Mouse (Mus musculus) ES-E14 (cell line): ENCODE data around the gene Slc2a3. TPM values are rescaled to one million over a fixed set of nuclear protein-coding genes. Genes with fewer than 3 reads are reported as not detected.
A peak's percentile ranks its signal among the peaks of the same experiment; 100 is the strongest.

ENCODE experiments used
- DNase-seq: peaks from one replicate; pipeline ENCODE4 v3.0.0-alpha.2; 2013; ENCODE audit warnings: low read depth, low spot score
- H3K27ac ChIP-seq: 2 replicates; pipeline ENCODE4 v1.5.1; 2012; ENCODE audit warnings: low read depth, mild to moderate bottlenecking, low read length, moderate library complexity, mixed read lengths; ENCODE audit not compliant: poor library complexity, insufficient read depth, severe bottlenecking
- H3K36me3 ChIP-seq: 2 replicates; pipeline ENCODE4 v1.6.1; 2012; ENCODE audit warnings: mild to moderate bottlenecking, low read length, moderate library complexity, mixed read lengths; ENCODE audit not compliant: control insufficient read depth, poor library complexity, insufficient read depth, severe bottlenecking
- H3K4me1 ChIP-seq, 2 experiments: fragments of 150-350 bp in 1 of 2; sonication (generic) in 1 of 2; 2 replicates each; pipeline ENCODE4 v1.6.1; 2012; ENCODE audit warnings: low read length in 2 of 2, mild to moderate bottlenecking in 1 of 2, mixed read lengths in 1 of 2; ENCODE audit not compliant: control insufficient read depth in 2 of 2, insufficient read depth in 2 of 2, poor library complexity in 1 of 2
- H3K4me3 ChIP-seq, 2 experiments: fragments of 150-350 bp in 1 of 2; sonication (generic) in 1 of 2; 2 replicates each; pipeline ENCODE4 v1.5.1; 2012; ENCODE audit warnings: low read length in 2 of 2, low read depth in 1 of 2, mild to moderate bottlenecking in 1 of 2, mixed read lengths in 1 of 2; ENCODE audit not compliant: insufficient read depth in 1 of 2, poor library complexity in 1 of 2, severe bottlenecking in 1 of 2
- H3K9ac ChIP-seq: 2 replicates; pipeline ENCODE4 v1.6.1; 2012; ENCODE audit warnings: low read depth, mild to moderate bottlenecking, low read length, mixed read lengths; ENCODE audit not compliant: poor library complexity, insufficient read depth, severe bottlenecking
- H3K9me3 ChIP-seq: fragments of 150-350 bp; sonication (generic); 2 replicates; pipeline ENCODE4 v1.6.1; 2012; ENCODE audit warnings: low read depth, mild to moderate bottlenecking, low read length; ENCODE audit not compliant: control insufficient read depth, insufficient read depth
- CHD2 ChIP-seq: IDR thresholded peaks from 2 replicates; pipeline ENCODE4 v1.6.1; 2014; ENCODE audit warnings: mild to moderate bottlenecking, low read depth, low read length, inconsistent platforms
- HCFC1 ChIP-seq: IDR thresholded peaks from 2 replicates; pipeline ENCODE4 v1.6.1; 2012; ENCODE audit warnings: low read length, inconsistent platforms, borderline replicate concordance; ENCODE audit not compliant: insufficient read depth
- MAFK ChIP-seq: IDR thresholded peaks from 2 replicates; pipeline ENCODE4 v1.6.1; 2014; ENCODE audit warnings: mild to moderate bottlenecking, low read depth, low read length, inconsistent platforms; ENCODE audit not compliant: insufficient read depth
- ZC3H11A ChIP-seq: IDR thresholded peaks from 2 replicates; pipeline ENCODE4 v1.6.1; 2012; ENCODE audit warnings: low read depth, mild to moderate bottlenecking, inconsistent platforms, low read length, borderline replicate concordance
- ZNF384 ChIP-seq: IDR thresholded peaks from 2 replicates; pipeline ENCODE4 v1.6.1; 2012; ENCODE audit warnings: low read depth, low read length, inconsistent platforms
- in situ Hi-C, 2 experiments: fragments of 600-800 bp; cut with MboI; formaldehyde crosslinking; loops; one replicate each; pipeline ENCODE4 v1.15.1; 2025; ENCODE audit warnings: low sequenced_read_pairs in 2 of 2, inconsistent platforms in 1 of 2; ENCODE audit not compliant: unreplicated experiment in 2 of 2
- total RNA-seq: library from RNA; depleted of rRNA; stranded (reverse); fragments of 300-350 nt; gene quantifications from 2 replicates; pipeline ENCODE4 v1.2.3, GENCODE M21; 2012; rRNA removed

Gene Slc2a3
- total RNA-seq, result 890 and 1,987 TPM in 2 replicates

DNA sequence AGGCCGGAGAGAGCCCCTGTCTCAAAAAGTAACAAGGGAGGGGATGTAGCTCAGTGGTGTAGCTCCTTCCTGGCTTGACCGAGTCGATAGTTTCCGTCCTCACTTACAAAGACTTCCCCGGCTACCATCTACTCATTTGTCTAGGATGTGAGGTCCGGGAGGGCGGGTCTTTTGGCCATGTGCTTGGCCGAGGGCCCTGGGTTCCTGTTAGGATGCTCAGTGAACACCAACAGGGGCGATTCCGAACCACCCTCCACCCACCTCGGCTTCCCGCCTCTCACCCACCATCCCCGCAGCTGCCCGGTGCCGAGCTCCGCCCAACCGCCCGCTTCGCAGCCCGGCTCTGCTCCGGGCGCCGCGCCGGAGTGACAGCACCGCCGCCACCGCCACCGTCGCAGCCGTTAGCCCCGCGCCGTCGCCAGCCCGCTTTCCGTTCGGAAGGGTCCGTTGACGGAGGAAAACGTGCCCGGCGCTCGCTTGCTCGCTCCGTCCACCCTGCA lies at the start of gene Slc2a3:
Slc2a3 (minus strand) TSS at position 340 of the 500 bp plus-strand sequence.
- peak within 1 kb of the TSS; percentile 75 for H3K9ac ChIP-seq
- in situ Hi-C loops, result no loop called here
- no peaks in the 10 kb centered on the region for H3K36me3 ChIP-seq
- DNase-seq, result peak; percentile 57
- TF ChIP-seq MAFK (no peak), CHD2 (no peak; the same call in 1 of the 2 replicates), ZNF384 (no peak), ZC3H11A (no peak), HCFC1 (no peak)
- peaks cover 2 to 3% of the 10 kb centered on the region in 2 experiments; a peak in 2 of 4 replicates for H3K4me1 ChIP-seq
- H3K27ac ChIP-seq, result peak within 1 kb of the TSS; percentile 33; the same call in 1 of the 2 replicates
- no peaks in the 10 kb centered on the region for H3K9me3 ChIP-seq
- H3K4me3 ChIP-seq, result peak within 1 kb of the TSS; percentile 69 to 70

DNA sequence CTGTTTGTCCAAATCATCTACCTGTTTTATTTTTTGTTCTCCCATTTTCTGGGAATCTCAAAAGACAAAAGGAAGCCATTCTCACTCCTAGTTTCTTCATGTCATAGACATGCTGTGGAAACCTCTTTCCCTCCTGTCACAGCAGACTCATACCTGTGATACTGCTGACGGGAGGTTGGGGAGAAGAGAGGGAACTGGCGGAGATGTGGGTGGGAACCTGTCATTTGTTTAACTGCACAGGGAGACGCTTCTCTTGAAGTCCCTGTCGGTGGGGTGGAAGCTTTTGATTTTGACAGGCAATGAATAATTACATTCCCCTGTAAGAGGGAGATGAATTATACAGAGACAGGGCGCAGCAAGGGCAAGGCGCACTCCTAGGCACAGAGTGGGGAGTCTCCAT lies 42.3 kb upstream of the Slc2a3 start:
- no peak overlapping the region for H3K4me3 ChIP-seq
- no peaks in the 10 kb centered on the region for H3K9me3 ChIP-seq
- H3K4me1 ChIP-seq, result no peaks in the 10 kb centered on the region
- no peak for TF ChIP-seq CHD2
- no peak for TF ChIP-seq ZC3H11A
- no peak for TF ChIP-seq HCFC1
- no peak for TF ChIP-seq ZNF384
- TF ChIP-seq MAFK, result no peak
- peaks cover 2% of the 10 kb centered on the region; the same call in 1 of the 2 replicates for H3K36me3 ChIP-seq
- in situ Hi-C loops, result no loop called here
- DNase-seq, result no peak
- H3K27ac ChIP-seq, result no peak overlapping the region
- no peak overlapping the region for H3K9ac ChIP-seq

DNA sequence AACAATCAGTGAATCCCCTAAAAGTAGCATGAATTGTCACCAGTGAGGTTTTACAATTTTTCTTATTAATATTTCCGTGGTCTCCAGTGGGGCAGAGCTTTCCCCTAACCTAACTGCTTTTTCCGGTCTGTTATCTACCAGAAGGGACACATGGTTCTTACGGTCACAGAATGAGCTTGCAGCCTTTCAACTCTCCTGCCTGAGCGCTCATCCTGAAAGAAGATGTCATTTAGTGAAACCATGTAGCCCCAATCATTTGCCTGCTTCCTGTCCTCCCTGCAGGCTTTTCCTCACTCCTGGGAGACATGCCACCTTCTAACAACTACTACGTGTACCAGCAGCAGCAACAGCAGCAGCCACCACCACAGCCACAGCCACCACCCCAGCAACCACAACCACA lies 36.1 kb upstream of the Slc2a3 start:
- no peak for DNase-seq

DNA sequence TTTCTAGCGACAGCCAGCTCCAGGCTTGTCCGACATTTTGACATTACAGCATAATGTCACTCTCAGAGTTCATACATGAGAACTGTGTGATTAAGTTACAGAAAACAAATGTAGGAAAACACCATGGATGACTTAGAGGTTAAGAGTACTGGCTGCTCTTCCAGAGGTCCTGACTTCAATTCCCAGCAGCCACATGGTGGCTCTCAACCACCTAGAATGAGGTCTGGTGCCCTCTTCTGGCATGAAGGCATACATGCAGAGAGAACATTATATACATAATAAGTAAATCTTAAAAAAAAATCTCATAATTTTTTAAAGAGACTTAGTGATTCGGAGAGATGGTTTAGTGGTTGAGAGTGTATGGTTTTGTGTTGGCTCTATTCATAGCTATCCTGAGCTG lies 35.5 kb upstream of the Slc2a3 start:
- Histone ChIP-seq H3K27ac (no peak overlapping the region), H3K9me3 (no peaks in the 10 kb centered on the region), H3K9ac (no peak overlapping the region), H3K4me1 (peaks cover 0 to 5% of the 10 kb centered on the region in 2 experiments; a peak in 1 of 4 replicates), H3K4me3 (no peak overlapping the region), H3K36me3 (peaks cover 2% of the 10 kb centered on the region; the same call in 1 of the 2 replicates)
- TF ChIP-seq MAFK, result no peak
- TF ChIP-seq HCFC1, result no peak
- in situ Hi-C loops, result no loop called here
- DNase-seq, result no peak

More for the DNA sequence above, 36.1 kb upstream of the Slc2a3 start:
- no peak overlapping the region for H3K4me3 ChIP-seq
- peaks cover 0 to 3% of the 10 kb centered on the region in 2 experiments; a peak in 1 of 4 replicates for H3K4me1 ChIP-seq
- no peak overlapping the region for H3K27ac ChIP-seq
- in situ Hi-C loops, result no loop called here
- TF ChIP-seq CHD2 (no peak), HCFC1 (no peak), ZC3H11A (no peak), MAFK (no peak), ZNF384 (no peak)
- peaks cover 2% of the 10 kb centered on the region; the same call in 1 of the 2 replicates for H3K36me3 ChIP-seq
- H3K9me3 ChIP-seq, result no peaks in the 10 kb centered on the region
- no peak overlapping the region for H3K9ac ChIP-seq

DNA sequence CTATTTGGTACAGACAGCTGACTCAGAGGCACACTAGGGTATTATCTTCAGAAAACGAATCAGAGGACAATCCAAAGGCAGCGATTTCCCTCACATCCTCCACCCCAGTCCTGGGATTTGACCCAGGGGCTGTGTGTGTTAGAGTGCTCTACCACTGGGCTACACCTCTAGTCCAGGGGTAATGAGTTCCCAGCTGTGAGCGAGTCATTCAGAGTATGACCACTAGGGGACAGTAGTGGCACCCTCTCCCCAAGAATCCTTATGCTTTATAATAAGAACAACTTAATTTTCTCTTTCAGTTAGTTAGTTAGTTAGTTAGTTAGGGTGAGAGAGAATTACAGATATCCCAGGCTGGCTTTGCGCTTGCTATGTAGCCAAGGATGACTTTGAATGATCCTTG lies 32.9 kb upstream of the Slc2a3 start:
- no peak for DNase-seq
- Histone ChIP-seq H3K4me3 (no peak overlapping the region), H3K36me3 (peaks cover under 1% of the 10 kb centered on the region; the same call in 1 of the 2 replicates), H3K9me3 (no peaks in the 10 kb centered on the region), H3K9ac (no peak overlapping the region), H3K4me1 (peaks cover 0 to 5% of the 10 kb centered on the region in 2 experiments; a peak in 1 of 4 replicates), H3K27ac (no peak overlapping the region)
- TF ChIP-seq HCFC1, result no peak
- no peak for TF ChIP-seq MAFK
- no peak for TF ChIP-seq ZNF384
- TF ChIP-seq CHD2, result no peak
- no peak for TF ChIP-seq ZC3H11A
- in situ Hi-C loops, result no loop called here
